Mouse (Mus musculus) hindbrain, embryonic 11.5 days (tissue): ENCODE measurements around the gene Alcam. TPM values are rescaled to one million over a fixed set of nuclear protein-coding genes. Genes with fewer than 3 reads are reported as not detected.

Source experiments
- ATAC-seq: fragments of 200-750 bp; cut with Nextera tagmentation; 2 replicates; pipeline ENCODE4 v1.8.0; 2017; ENCODE audit warnings: mild to moderate bottlenecking, moderate TSS enrichment, moderate library complexity; ENCODE audit not compliant: low FRiP score
- DNase-seq: peaks from one replicate; pipeline ENCODE4 v3.0.0-alpha.2; 2015; ENCODE audit warnings: low spot score
- H3K27ac ChIP-seq: fragments of 300-500 bp; sonication (generic); 2 replicates; pipeline ENCODE4 v1.5.1; 2014; ENCODE audit warnings: mild to moderate bottlenecking, low read depth, low read length
- H3K27me3 ChIP-seq: fragments of 300-500 bp; sonication (generic); 2 replicates; pipeline ENCODE4 v1.6.1; 2014; ENCODE audit warnings: mild to moderate bottlenecking, low read length, moderate library complexity, mixed read lengths; ENCODE audit not compliant: control insufficient read depth, insufficient read depth
- H3K36me3 ChIP-seq: fragments of 300-500 bp; sonication (generic); 2 replicates; pipeline ENCODE4 v1.6.1; 2014; ENCODE audit warnings: mild to moderate bottlenecking, low read length, moderate library complexity, mixed read lengths; ENCODE audit not compliant: control insufficient read depth, insufficient read depth
- H3K4me1 ChIP-seq: fragments of 300-500 bp; sonication (generic); replicated peaks from 2 replicates; pipeline ENCODE4 v1.6.1; 2014; ENCODE audit warnings: low read length, mixed read lengths; ENCODE audit not compliant: control insufficient read depth, insufficient read depth
- H3K4me2 ChIP-seq: fragments of 300-500 bp; sonication (generic); replicated peaks from 2 replicates; pipeline ENCODE4 v1.6.1; 2014; ENCODE audit warnings: mild to moderate bottlenecking, low read depth, low read length
- H3K4me3 ChIP-seq: fragments of 300-500 bp; sonication (generic); 2 replicates; pipeline ENCODE4 v1.5.1; 2014; ENCODE audit warnings: low read depth, low read length
- H3K9ac ChIP-seq: fragments of 300-500 bp; sonication (generic); 2 replicates; pipeline ENCODE4 v1.6.1; 2014; ENCODE audit warnings: low read depth, low read length
- H3K9me3 ChIP-seq: fragments of 300-500 bp; sonication (generic); 2 replicates; pipeline ENCODE4 v1.6.1; 2016; ENCODE audit warnings: low read length; ENCODE audit not compliant: control insufficient read depth
- WGBS: fragments of 180-500 bp; shearing (Covaris S2); extraction: QIAGEN DNeasy Blood & Tissue Kit; methylation state at CpG from one replicate; pipeline ENCODE4 v1.1.7; 2014; 5-methylcytosine and 5-hydroxymethylcytosine counted together
- polyA plus RNA-seq: library from polyadenylated mRNA; unstranded; fragments of >200 nt; fragmentation: Nextera tagmentation; extraction: Ambion mirVana; gene quantifications from 2 replicates; pipeline ENCODE4 v1.2.1, GENCODE M21; 2014

The Alcam gene
- polyA plus RNA-seq, 1 experiment from 2014 or later, result 84.9 TPM

- Histone ChIP-seq H3K27ac (no peak overlapping the region), H3K9me3 (no peaks in the 10 kb centered on the region), H3K36me3 (no peaks in the 10 kb centered on the region), H3K4me2 (no peak overlapping the region), H3K4me1 (no peaks in the 10 kb centered on the region), H3K4me3 (no peak overlapping the region), H3K9ac (no peak overlapping the region), H3K27me3 (no peaks in the 10 kb centered on the region)
- no peak for ATAC-seq
- WGBS, result 74% methylated on average over 2 of the region's 2 CpGs
- no peak for DNase-seq
Measured at GRCm38 (mm10) chr16:52229930-52230329, 223.9 kb downstream of the Alcam start.

GRCm38 (mm10) chr16:52229446-52229845, 224.4 kb downstream of the Alcam start:
- no peak overlapping the region for H3K27ac ChIP-seq
- H3K4me2 ChIP-seq, result no peak overlapping the region
- no peak overlapping the region for H3K9ac ChIP-seq
- WGBS, result 68% methylated on average over 7 of the region's 7 CpGs
- H3K9me3 ChIP-seq, result no peaks in the 10 kb centered on the region
- H3K4me1 ChIP-seq, result no peaks in the 10 kb centered on the region
- H3K36me3 ChIP-seq, result no peaks in the 10 kb centered on the region
- H3K4me3 ChIP-seq, result no peak overlapping the region
- ATAC-seq (no peak), DNase-seq (no peak)
- no peaks in the 10 kb centered on the region for H3K27me3 ChIP-seq

- DNase-seq (no peak), ATAC-seq (no peak)
- Histone ChIP-seq H3K9ac (no peak overlapping the region), H3K36me3 (no peaks in the 10 kb centered on the region), H3K4me2 (no peak overlapping the region), H3K9me3 (no peaks in the 10 kb centered on the region), H3K27me3 (no peaks in the 10 kb centered on the region), H3K27ac (no peak overlapping the region), H3K4me1 (no peaks in the 10 kb centered on the region), H3K4me3 (no peak overlapping the region)
- WGBS, result 79% methylated on average over 4 of the region's 4 CpGs
Measured at GRCm38 (mm10) chr16:52222896-52223295, 231.0 kb downstream of the Alcam start.

GRCm38 (mm10) chr16:52219069-52219468, 234.8 kb downstream of the Alcam start:
- Histone ChIP-seq H3K4me2 (no peak overlapping the region), H3K27me3 (no peaks in the 10 kb centered on the region), H3K4me1 (no peaks in the 10 kb centered on the region), H3K4me3 (no peak overlapping the region), H3K9ac (no peak overlapping the region), H3K9me3 (no peaks in the 10 kb centered on the region), H3K27ac (no peak overlapping the region), H3K36me3 (no peaks in the 10 kb centered on the region)
- 24% methylated on average over 2 of the region's 2 CpGs for WGBS
- DNase-seq (peak; percentile 57), ATAC-seq (no peak)

- 90% methylated on average over 8 of the region's 8 CpGs for WGBS
- no peak overlapping the region for H3K27ac ChIP-seq
- no peak for DNase-seq
- no peaks in the 10 kb centered on the region for H3K27me3 ChIP-seq
- H3K4me2 ChIP-seq, result no peak overlapping the region
- H3K9ac ChIP-seq, result no peak overlapping the region
- no peaks in the 10 kb centered on the region for H3K4me1 ChIP-seq
- H3K36me3 ChIP-seq, result no peaks in the 10 kb centered on the region
- H3K9me3 ChIP-seq, result no peaks in the 10 kb centered on the region
- ATAC-seq, result no peak
- H3K4me3 ChIP-seq, result no peak overlapping the region
Measured at GRCm38 (mm10) chr16:52210844-52211606, 242.8 kb downstream of the Alcam start.

- Histone ChIP-seq H3K4me3 (no peak overlapping the region), H3K36me3 (peaks cover 2% of the 10 kb centered on the region; the same call in 1 of the 2 replicates), H3K9me3 (no peaks in the 10 kb centered on the region), H3K27ac (no peak overlapping the region), H3K4me1 (no peaks in the 10 kb centered on the region), H3K9ac (no peak overlapping the region), H3K4me2 (no peak overlapping the region), H3K27me3 (no peaks in the 10 kb centered on the region)
- 94% methylated on average over 7 of the region's 7 CpGs for WGBS
- DNase-seq (no peak), ATAC-seq (no peak)
Measured at GRCm38 (mm10) chr16:52200107-52200506, 253.8 kb downstream of the Alcam start.
